Mouse (Mus musculus): ENCODE measurements at regions not wholly inside any gene's neighbourhood (a gene's known extent, or its start where the extent isn't known, plus 50 kb on each side); places are given as distances from the start of the nearest gene placed in this dataset.

DNA sequence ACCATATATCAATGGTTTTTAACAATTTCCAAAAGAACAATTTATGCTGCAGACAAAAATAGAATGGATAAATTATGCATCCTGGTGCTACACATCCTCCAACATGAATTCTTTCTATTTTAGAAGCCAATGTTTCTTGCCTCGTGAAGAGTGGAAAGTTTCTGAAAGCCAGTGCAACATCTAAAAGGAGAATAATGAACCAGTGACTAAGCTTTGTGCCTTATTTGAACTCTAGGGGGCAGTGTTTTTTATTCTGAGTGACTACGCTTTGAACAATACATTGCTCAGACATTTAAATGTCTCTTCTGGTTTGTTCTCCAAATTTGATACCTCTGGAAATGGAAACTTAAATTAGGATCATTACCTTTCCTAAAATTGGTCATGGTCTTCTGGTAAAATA, 78.0 kb downstream of the Yipf7 start:
- Histone ChIP-seq H3K4me3 (no peak overlapping the region), H3K27ac (no peak overlapping the region)
- intact Hi-C loops (cut with DNase I) = no loop called here
- no peak for DNase-seq
- TF ChIP-seq CTCF (IDR thresholded peaks at IDR 0.05) = peak; percentile 34; the same call in 1 of the 2 replicates

All from gastrocnemius, adult 2 months (tissue).